Mouse (Mus musculus): ENCODE measurements around the gene Adgre5. TPM values are rescaled to one million over a fixed set of nuclear protein-coding genes. Genes with fewer than 3 reads are reported as not detected.

The Adgre5 gene
- polyA plus RNA-seq, 2 experiments = 50.4 to 70.1 TPM

DNA sequence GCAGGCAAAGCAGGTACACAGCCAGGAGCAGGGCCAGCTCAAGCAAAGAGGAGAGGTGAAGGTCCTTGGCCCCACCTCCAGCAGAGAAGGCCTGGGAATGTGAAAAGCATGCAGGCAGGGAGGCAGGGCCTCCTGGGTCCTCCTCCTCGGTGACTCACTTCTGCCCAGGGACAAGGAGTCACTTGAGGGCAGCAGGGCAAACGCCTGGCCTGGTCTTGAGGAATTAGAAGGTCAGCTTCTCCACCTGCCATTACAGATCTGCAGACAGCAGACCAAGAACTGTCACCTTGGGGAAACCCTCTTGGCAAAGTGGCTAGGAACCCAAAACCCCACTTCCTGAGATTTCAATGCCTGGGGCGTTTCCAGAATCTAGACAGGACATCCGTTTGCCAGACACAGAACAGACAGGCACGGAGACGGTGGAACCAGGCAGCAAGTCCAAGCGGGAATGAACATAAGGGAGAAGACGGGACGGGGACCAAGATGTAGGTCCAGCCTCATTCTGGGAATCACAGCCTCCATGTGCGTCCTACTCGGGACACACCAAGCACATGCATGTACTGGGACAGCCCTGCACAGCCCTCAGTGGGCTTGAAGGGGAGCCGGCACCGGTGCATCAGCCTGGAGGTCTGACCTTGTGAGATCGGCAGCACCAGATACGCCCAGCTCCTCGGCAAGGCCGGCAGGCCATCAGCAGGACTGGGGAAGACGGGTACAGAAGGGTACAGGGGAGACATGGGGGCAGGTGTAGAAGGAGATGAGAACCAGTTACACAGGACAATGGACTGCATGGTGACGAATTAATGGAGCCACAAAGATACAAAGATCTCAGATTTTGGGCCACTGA, 43.5 kb downstream of the Adgre5 start:
- Histone ChIP-seq H3K27me3 (ENCODE audit: control insufficient read depth, insufficient read depth, low read length) (no peaks in the 10 kb centered on the region), H3K4me2 (replicated peaks; ENCODE audit: low read depth, low read length, severe bottlenecking) (peak overlapping the region; percentile 96), H3K4me1 (ENCODE audit: control insufficient read depth, insufficient read depth, low read length) (peaks cover 13% of the 10 kb centered on the region), H3K36me3 (ENCODE audit: control insufficient read depth, insufficient read depth, low read length) (0 out of 2 replicates have a peak, but pooled peaks cover 1% of the 10 kb centered on the region), H3K4me3 (replicated peaks; ENCODE audit: low read length) (peak overlapping the region; percentile 85), H3K9ac (ENCODE audit: low read depth, low read length, severe bottlenecking) (0 out of 2 replicates have a peak overlapping the region, but pooled peaks have one; percentile 34), H3K9me3 (ENCODE audit: control insufficient read depth, low read length) (no peaks in the 10 kb centered on the region), H3K27ac (replicated peaks; ENCODE audit: low read depth, low read length) (no peak overlapping the region)
- DNase-seq (ENCODE audit: low spot score) (no peak), ATAC-seq (ENCODE audit: low FRiP score, low read depth) (no peak)
- WGBS = 48% methylated on average over 19 of the region's 19 CpGs
- no peak for TF ChIP-seq POLR2A (IDR thresholded peaks at IDR 0.05; ENCODE audit: borderline replicate concordance, extremely low read depth, insufficient read depth, insufficient read length)

DNA sequence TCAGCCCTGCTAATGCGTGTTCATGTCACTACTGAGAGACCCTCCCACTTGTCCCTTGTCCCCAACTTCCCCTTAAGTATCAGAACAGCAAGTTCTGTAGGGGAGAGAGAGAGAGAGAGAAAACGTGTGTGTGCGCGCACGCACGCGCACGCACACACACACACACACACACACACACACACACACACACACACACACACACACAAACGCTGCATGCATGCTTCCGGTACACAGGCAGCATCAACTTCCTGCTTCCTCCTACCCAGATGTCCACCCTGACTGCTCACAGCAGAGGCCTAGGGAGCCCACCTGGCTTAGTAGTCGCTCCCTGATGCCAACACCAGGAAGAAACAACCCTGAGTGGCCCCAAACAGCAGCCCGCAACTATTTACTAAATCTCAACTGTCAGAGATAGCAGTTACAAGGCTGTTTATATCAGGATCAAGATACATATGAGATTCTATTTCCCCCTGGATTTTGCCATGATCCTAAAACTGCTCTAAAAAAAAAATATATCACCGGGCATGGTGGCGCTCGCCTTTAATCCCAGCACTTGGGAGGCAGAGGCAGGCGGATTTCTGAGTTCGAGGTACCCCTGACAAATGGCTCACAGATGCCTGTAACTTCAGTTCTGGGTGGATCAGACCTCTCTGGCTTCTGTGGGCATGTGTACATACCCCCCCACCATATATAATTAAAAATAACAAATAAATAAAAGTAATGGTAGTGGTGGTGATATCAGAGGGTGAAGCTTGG, 45.6 kb downstream of the Adgre5 start:
- WGBS = 84% methylated on average over 16 of the region's 17 CpGs
- ATAC-seq (ENCODE audit: low FRiP score, low read depth) = no peak
- H3K4me1 ChIP-seq (ENCODE audit: control insufficient read depth, insufficient read depth, low read length) = peaks cover 13% of the 10 kb centered on the region

DNA sequence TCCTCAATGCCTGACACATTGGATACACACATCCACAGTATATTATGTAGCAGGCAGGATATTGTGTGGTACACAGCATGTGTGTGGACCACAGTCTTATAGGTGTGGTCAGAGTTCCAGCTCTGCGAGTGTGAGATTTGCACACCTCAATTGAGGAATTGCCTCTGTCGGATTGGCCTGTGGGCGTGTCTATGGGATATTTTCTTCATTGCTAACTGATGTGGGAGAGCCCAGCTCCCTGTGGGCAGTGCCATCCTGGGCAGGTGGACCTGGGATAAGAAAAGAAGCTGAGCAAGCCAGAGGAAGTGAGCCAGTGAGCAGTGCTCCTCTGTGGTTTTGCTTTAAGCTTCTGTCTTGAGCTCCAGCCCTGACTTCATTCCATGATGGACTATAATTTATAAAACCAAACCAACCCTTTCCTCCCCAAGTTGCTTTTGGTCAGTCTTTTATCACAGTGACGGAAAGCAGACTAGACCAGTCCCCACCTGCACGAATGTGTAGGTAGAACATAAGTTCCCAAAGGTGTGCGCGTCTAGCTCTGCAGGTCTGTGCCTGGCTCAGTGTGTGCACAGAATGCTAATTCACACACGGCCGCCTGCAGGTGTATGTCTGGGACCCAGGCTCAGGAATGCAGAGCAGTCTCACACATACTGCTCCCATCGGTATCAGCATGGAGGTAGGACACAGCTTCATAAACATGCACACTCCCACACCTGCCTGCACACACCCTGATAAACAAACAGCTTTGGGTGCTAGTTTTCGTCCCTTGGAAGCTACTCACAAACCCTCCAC, 46.6 kb downstream of the Adgre5 start:
- H3K4me2 ChIP-seq (replicated peaks; ENCODE audit: low read depth, low read length, severe bottlenecking) = no peak overlapping the region
- no peak for DNase-seq (ENCODE audit: low spot score)
- no peaks in the 10 kb centered on the region for H3K9me3 ChIP-seq (ENCODE audit: control insufficient read depth, low read length)
- 78% methylated on average over 11 of the region's 11 CpGs for WGBS
- peaks cover 31% of the 10 kb centered on the region for H3K36me3 ChIP-seq (ENCODE audit: control insufficient read depth, insufficient read depth, low read length)
- H3K27ac ChIP-seq (replicated peaks; ENCODE audit: low read depth, low read length) = no peak overlapping the region
- no peak for TF ChIP-seq POLR2A (IDR thresholded peaks at IDR 0.05; ENCODE audit: borderline replicate concordance, extremely low read depth, insufficient read depth, insufficient read length)
- no peak overlapping the region for H3K4me3 ChIP-seq (replicated peaks; ENCODE audit: low read length)
- peaks cover 11% of the 10 kb centered on the region for H3K4me1 ChIP-seq (ENCODE audit: control insufficient read depth, insufficient read depth, low read length)
- no peak for ATAC-seq (ENCODE audit: low FRiP score, low read depth)
- no peaks in the 10 kb centered on the region for H3K27me3 ChIP-seq (ENCODE audit: control insufficient read depth, insufficient read depth, low read length)
- H3K9ac ChIP-seq (ENCODE audit: low read depth, low read length, severe bottlenecking) = no peak overlapping the region

More for the DNA sequence above, 45.6 kb downstream of the Adgre5 start:
- Histone ChIP-seq H3K9me3 (ENCODE audit: control insufficient read depth, low read length) (no peaks in the 10 kb centered on the region), H3K27ac (replicated peaks; ENCODE audit: low read depth, low read length) (no peak overlapping the region), H3K27me3 (ENCODE audit: control insufficient read depth, insufficient read depth, low read length) (no peaks in the 10 kb centered on the region), H3K4me3 (replicated peaks; ENCODE audit: low read length) (no peak overlapping the region), H3K9ac (ENCODE audit: low read depth, low read length, severe bottlenecking) (no peak overlapping the region), H3K36me3 (ENCODE audit: control insufficient read depth, insufficient read depth, low read length) (peaks cover 22% of the 10 kb centered on the region), H3K4me2 (replicated peaks; ENCODE audit: low read depth, low read length, severe bottlenecking) (no peak overlapping the region)
- no peak for TF ChIP-seq POLR2A (IDR thresholded peaks at IDR 0.05; ENCODE audit: borderline replicate concordance, extremely low read depth, insufficient read depth, insufficient read length)
- DNase-seq (ENCODE audit: low spot score) = no peak

DNA sequence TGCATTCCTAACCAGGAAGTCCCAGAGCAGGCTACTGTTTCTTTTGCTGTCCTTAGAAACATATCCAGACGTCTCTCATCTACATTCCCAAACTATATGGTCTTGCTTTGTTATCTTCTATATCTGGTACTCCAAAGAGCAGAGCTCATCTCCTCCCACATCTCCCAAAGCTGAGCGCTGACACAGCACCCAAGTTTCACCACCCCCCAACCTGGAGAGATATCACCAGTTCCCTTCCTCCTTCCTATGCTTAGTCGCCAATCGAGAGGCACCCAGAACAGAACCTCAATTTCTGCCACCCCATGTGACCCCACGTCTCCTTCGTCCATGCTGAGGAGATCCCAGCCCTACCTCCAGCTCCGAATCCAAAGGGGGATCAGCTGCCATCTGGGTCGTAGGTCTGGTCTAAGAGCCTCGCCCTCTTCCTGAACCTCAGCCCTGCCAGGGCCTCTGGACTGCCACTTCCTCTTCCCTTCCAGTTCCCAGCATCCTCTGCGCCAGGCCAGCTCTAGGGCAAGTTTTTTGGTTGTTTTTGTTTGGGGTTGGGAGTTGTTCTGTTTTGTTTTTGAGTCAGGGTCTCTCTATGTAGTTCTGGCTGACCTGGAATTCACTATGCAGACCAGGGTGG, 47.4 kb downstream of the Adgre5 start:
- Histone ChIP-seq H3K4me3 (replicated peaks; ENCODE audit: low read length) (no peak overlapping the region), H3K4me1 (ENCODE audit: control insufficient read depth, insufficient read depth, low read length) (peaks cover 10% of the 10 kb centered on the region), H3K36me3 (ENCODE audit: control insufficient read depth, insufficient read depth, low read length) (peaks cover 33% of the 10 kb centered on the region), H3K9me3 (ENCODE audit: control insufficient read depth, low read length) (no peaks in the 10 kb centered on the region), H3K27me3 (ENCODE audit: control insufficient read depth, insufficient read depth, low read length) (no peaks in the 10 kb centered on the region), H3K27ac (replicated peaks; ENCODE audit: low read depth, low read length) (no peak overlapping the region), H3K4me2 (replicated peaks; ENCODE audit: low read depth, low read length, severe bottlenecking) (no peak overlapping the region), H3K9ac (ENCODE audit: low read depth, low read length, severe bottlenecking) (no peak overlapping the region)
- TF ChIP-seq POLR2A (IDR thresholded peaks at IDR 0.05; ENCODE audit: borderline replicate concordance, extremely low read depth, insufficient read depth, insufficient read length) = no peak
- 83% methylated on average over 10 of the region's 10 CpGs for WGBS
- ATAC-seq (ENCODE audit: low FRiP score, low read depth) (no peak), DNase-seq (ENCODE audit: low spot score) (no peak)

All from limb, embryonic 14.5 days (tissue).